Mouse (Mus musculus): Measurements from ENCODE around the gene Rps27. TPM values are rescaled to one million over a fixed set of nuclear protein-coding genes. Genes with fewer than 3 reads are reported as not detected.

The Rps27 gene
- polyA plus RNA-seq, 1 experiment from 2014 or later: 1,909 TPM

- H3K9me3 ChIP-seq (ENCODE audit: low read length): no peaks in the 10 kb centered on the region
- TF ChIP-seq EP300 (IDR thresholded peaks at IDR 0.05) (no peak), CTCF (IDR thresholded peaks at IDR 0.05) (no peak)
- 0% methylated on average over 10 of the region's 10 CpGs for WGBS
- no peaks in the 10 kb centered on the region for H3K27me3 ChIP-seq (replicated peaks; ENCODE audit: insufficient read depth, low read length)
- peak; percentile 87 for DNase-seq (ENCODE audit: low spot score)
- H3K4me1 ChIP-seq (ENCODE audit: insufficient read depth, low read depth, low read length): peaks cover 4% of the 10 kb centered on the region; the same call in 1 of the 2 replicates
- H3K36me3 ChIP-seq (ENCODE audit: insufficient read depth, low read length): no peaks in the 10 kb centered on the region
- ATAC-seq: peak; percentile 42
- H3K9ac ChIP-seq (replicated peaks; ENCODE audit: low read depth): peak overlapping the region; percentile 65
- peak overlapping the region; percentile 79 for H3K4me2 ChIP-seq (replicated peaks; ENCODE audit: low read depth, low read length)
- H3K4me3 ChIP-seq (ENCODE audit: low read depth, low read length): peak overlapping the region; percentile 58
- peak overlapping the region; percentile 92 for H3K27ac ChIP-seq (ENCODE audit: low read length)
Measured at GRCm38 (mm10) chr3:90248746-90249100, 35.3 kb upstream of the Rps27 start.

GRCm38 (mm10) chr3:90247960-90248745, 34.7 kb upstream of the Rps27 start, which contains the start of gene Slc39a1:
Gene Slc39a1 (plus strand): TSS chr3:90248172.
- Histone ChIP-seq H3K4me1 (ENCODE audit: insufficient read depth, low read depth, low read length) (peaks cover 10% of the 10 kb centered on the region; the same call in 1 of the 2 replicates), H3K27me3 (replicated peaks; ENCODE audit: insufficient read depth, low read length) (no peaks in the 10 kb centered on the region), H3K9me3 (ENCODE audit: low read length) (no peaks in the 10 kb centered on the region), H3K27ac (ENCODE audit: low read length) (peak within 1 kb of the TSS; percentile 92), H3K9ac (replicated peaks; ENCODE audit: low read depth) (peak within 1 kb of the TSS; percentile 65), H3K36me3 (ENCODE audit: insufficient read depth, low read length) (no peaks in the 10 kb centered on the region), H3K4me2 (replicated peaks; ENCODE audit: low read depth, low read length) (peak within 1 kb of the TSS; percentile 79), H3K4me3 (ENCODE audit: low read depth, low read length) (peak within 1 kb of the TSS; percentile 58)
- TF ChIP-seq CTCF (IDR thresholded peaks at IDR 0.05) (0 out of 2 replicates have a peak, but pooled peaks have one; percentile 6), EP300 (IDR thresholded peaks at IDR 0.05) (no peak)
- peak; percentile 95 for ATAC-seq
- DNase-seq (ENCODE audit: low spot score): peak; percentile 99
- 0% methylated on average over 41 of the region's 44 CpGs for WGBS

GRCm38 (mm10) chr3:90247630-90247959, 34.1 kb upstream of the Rps27 start:
- no peaks in the 10 kb centered on the region for H3K27me3 ChIP-seq (replicated peaks; ENCODE audit: insufficient read depth, low read length)
- H3K27ac ChIP-seq (ENCODE audit: low read length): peak overlapping the region; percentile 92
- peak overlapping the region; percentile 65 for H3K9ac ChIP-seq (replicated peaks; ENCODE audit: low read depth)
- WGBS: 1% methylated on average over 3 of the region's 3 CpGs
- H3K36me3 ChIP-seq (ENCODE audit: insufficient read depth, low read length): no peaks in the 10 kb centered on the region
- H3K9me3 ChIP-seq (ENCODE audit: low read length): no peaks in the 10 kb centered on the region
- TF ChIP-seq CTCF (IDR thresholded peaks at IDR 0.05): no peak
- no peak for TF ChIP-seq EP300 (IDR thresholded peaks at IDR 0.05)
- H3K4me3 ChIP-seq (ENCODE audit: low read depth, low read length): peak overlapping the region; percentile 58
- ATAC-seq: no peak
- peak overlapping the region; percentile 79 for H3K4me2 ChIP-seq (replicated peaks; ENCODE audit: low read depth, low read length)
- no peak for DNase-seq (ENCODE audit: low spot score)
- peaks cover 13% of the 10 kb centered on the region; the same call in 1 of the 2 replicates for H3K4me1 ChIP-seq (ENCODE audit: insufficient read depth, low read depth, low read length)

GRCm38 (mm10) chr3:90245406-90245805, 32.0 kb upstream of the Rps27 start:
- Histone ChIP-seq H3K9ac (replicated peaks; ENCODE audit: low read depth) (no peak overlapping the region), H3K27ac (ENCODE audit: low read length) (no peak overlapping the region), H3K9me3 (ENCODE audit: low read length) (no peaks in the 10 kb centered on the region), H3K27me3 (replicated peaks; ENCODE audit: insufficient read depth, low read length) (no peaks in the 10 kb centered on the region), H3K4me2 (replicated peaks; ENCODE audit: low read depth, low read length) (no peak overlapping the region), H3K36me3 (ENCODE audit: insufficient read depth, low read length) (no peaks in the 10 kb centered on the region), H3K4me3 (ENCODE audit: low read depth, low read length) (no peak overlapping the region), H3K4me1 (ENCODE audit: insufficient read depth, low read depth, low read length) (peaks cover 13% of the 10 kb centered on the region; the same call in 1 of the 2 replicates)
- no peak for TF ChIP-seq CTCF (IDR thresholded peaks at IDR 0.05)
- TF ChIP-seq EP300 (IDR thresholded peaks at IDR 0.05): no peak
- DNase-seq (ENCODE audit: low spot score) (peak; percentile 8), ATAC-seq (no peak)
- whole genome bisulfite sequencing: 52% methylated on average over 2 of the region's 2 CpGs

- Histone ChIP-seq H3K36me3 (ENCODE audit: insufficient read depth, low read length) (no peaks in the 10 kb centered on the region), H3K9ac (replicated peaks; ENCODE audit: low read depth) (peak within 1 kb of the TSS; percentile 32; the same call in 1 of the 2 replicates), H3K4me1 (ENCODE audit: insufficient read depth, low read depth, low read length) (peaks cover 11% of the 10 kb centered on the region; the same call in 1 of the 2 replicates), H3K9me3 (ENCODE audit: low read length) (no peaks in the 10 kb centered on the region), H3K27me3 (replicated peaks; ENCODE audit: insufficient read depth, low read length) (no peaks in the 10 kb centered on the region), H3K4me2 (replicated peaks; ENCODE audit: low read depth, low read length) (peak within 1 kb of the TSS; percentile 65), H3K4me3 (ENCODE audit: low read depth, low read length) (peak within 1 kb of the TSS; percentile 34), H3K27ac (ENCODE audit: low read length) (peak within 1 kb of the TSS; percentile 38; the same call in 1 of the 2 replicates)
- ATAC-seq: peak; percentile 64
- DNase-seq (ENCODE audit: low spot score): peak; percentile 81
- TF ChIP-seq CTCF (IDR thresholded peaks at IDR 0.05) (no peak), EP300 (IDR thresholded peaks at IDR 0.05) (0 out of 2 replicates have a peak, but pooled peaks have one; percentile 30)
- 10% methylated on average over 19 of the region's 19 CpGs for WGBS
Measured at GRCm38 (mm10) chr3:90242984-90243775, 29.7 kb upstream of the Rps27 start, which contains the start of gene Creb3l4. Gene Creb3l4 (minus strand): TSS chr3:90243512.
